Mouse (Mus musculus) activated CD4-positive, CD25-positive, alpha-beta regulatory T cell (primary cell): ENCODE results near the gene Bclaf1. TPM values are rescaled to one million over a fixed set of nuclear protein-coding genes. Genes with fewer than 3 reads are reported as not detected.

ENCODE experiments used
- polyA plus RNA-seq, 2 experiments: library from polyadenylated mRNA; unstranded; fragments of 100-300 nt; shearing (Covaris generic); gene quantifications; one replicate each; pipeline ENCODE4 v1.2.1; 2017

The Bclaf1 gene
- polyA plus RNA-seq, result 100 to 1,000 TPM; 112 to 146 TPM

DNA sequence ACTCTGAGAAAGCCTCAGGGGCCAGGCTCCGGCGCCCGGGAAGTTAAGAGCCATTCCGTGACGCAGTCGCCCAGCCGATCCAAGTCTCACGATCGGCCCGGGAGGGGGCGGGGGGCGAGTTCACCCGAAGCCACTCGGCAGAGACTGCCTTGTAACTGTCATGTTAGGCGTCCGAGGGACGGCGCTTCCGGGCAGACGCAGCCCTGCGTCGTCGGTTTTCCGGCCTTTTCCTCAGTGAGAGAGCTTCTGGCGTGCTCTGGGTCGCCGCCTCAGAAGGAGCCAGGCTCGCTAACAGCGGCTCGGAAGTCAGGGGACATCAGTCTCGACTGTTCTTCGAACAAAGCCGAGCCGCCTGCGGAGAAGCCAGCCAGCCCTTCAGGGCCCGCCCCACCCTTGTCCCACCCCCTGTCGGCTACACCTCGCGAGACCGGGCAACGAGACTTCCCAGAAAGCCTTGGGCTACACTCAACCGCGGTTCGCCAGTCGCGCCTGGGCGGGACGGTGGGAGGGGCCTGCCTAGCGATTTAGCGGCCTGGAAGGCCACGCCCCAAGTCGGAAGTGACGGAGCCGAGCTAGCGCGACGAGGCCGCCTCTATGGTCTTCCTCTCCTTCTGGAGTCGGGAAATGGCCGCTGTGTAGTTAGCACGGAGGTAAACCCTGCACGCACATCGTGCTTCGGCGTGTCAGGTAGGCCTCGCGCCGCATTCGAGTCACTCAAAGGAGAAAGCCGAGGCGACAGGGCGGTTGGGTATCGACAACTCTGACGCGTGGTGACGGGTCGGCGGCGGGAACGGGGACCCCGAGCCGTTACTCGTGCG is at the start of gene Bclaf1:
TSS of gene Bclaf1 (plus strand) at position 552 of the 818 bp plus-strand sequence.

DNA sequence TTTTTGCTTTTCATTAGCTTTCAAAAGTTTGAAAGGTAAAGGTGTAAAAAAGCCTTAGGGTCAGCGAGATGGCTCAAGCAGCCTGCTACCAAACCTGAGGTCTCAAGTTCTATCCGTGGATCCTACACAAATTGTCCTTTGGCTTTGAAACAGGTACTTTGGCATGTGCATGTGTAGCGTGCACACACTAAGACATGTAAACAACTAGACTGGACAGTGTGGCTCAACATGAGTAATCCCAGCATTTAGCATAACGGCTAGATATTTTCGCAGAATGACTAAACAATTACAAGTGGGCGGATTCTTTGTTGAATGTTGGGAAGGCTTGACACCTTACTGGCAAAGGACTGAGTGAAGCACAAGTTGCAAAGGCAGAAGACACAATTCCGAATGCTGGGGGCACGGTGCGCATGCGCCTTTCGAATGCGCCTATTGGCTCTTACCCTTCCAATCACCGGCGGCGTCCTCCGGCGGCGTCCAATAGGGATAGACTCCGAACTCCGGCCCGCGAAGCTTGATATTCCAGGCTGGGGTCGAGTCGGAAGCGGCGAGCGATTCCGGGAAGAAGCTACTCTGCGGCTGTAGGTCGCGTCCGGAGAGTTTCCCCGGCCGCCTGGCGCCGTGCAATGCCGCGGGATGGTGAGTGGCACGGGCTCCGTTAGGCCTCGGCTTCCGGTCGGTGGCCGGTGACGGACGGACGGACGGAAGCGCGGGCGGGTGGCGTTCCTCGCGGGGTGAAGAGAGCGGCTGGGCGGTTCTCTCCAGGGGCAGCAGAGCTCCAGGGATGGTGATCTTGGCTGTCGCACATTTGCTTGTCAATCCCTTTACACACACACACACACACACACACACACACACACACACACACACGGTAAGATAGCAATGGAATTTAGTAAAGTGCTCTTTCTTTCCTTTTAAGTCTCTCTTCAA is 35.3 kb downstream of the Bclaf1 start, which contains the start of gene Mtfr2:
TSS of gene Mtfr2 (plus strand) at position 486 of the 930 bp plus-strand sequence.

Other genes starting within 250 kb of the Bclaf1 start
- gene Map7, start 164.0 kb upstream of the Bclaf1 start, polyA plus RNA-seq, result 10 to 100 TPM; 14.6 to 23.8 TPM
- gene Mtfr2, start 35.3 kb downstream of the Bclaf1 start, polyA plus RNA-seq, result 1 to 10 TPM; 2.8 TPM